Mouse (Mus musculus) embryonic stem cell, embryonic (primary cell): ENCODE results near the gene Rpl27a.

ENCODE experiments used
- CTCF ChIA-PET, 4 experiments: fragments of 300-600 bp in 2 of 4; fragments of 350-600 bp in 2 of 4; sonication (Branson Sonifier 250); formaldehyde crosslinking; loops; one replicate each; lab custom pipeline; 2022; ENCODE audit warnings: inconsistent platforms in 2 of 4; lab: Charles Lee
- POLR2A ChIA-PET, 4 experiments: fragments of 300-600 bp in 2 of 4; fragments of 350-600 bp in 2 of 4; sonication (Branson Sonifier 250); formaldehyde crosslinking; loops; one replicate each; lab custom pipeline; 2022; ENCODE audit warnings: antibody characterized with exemption in 4 of 4, inconsistent platforms in 1 of 4; lab: Charles Lee

Rpl27a gene

DNA sequence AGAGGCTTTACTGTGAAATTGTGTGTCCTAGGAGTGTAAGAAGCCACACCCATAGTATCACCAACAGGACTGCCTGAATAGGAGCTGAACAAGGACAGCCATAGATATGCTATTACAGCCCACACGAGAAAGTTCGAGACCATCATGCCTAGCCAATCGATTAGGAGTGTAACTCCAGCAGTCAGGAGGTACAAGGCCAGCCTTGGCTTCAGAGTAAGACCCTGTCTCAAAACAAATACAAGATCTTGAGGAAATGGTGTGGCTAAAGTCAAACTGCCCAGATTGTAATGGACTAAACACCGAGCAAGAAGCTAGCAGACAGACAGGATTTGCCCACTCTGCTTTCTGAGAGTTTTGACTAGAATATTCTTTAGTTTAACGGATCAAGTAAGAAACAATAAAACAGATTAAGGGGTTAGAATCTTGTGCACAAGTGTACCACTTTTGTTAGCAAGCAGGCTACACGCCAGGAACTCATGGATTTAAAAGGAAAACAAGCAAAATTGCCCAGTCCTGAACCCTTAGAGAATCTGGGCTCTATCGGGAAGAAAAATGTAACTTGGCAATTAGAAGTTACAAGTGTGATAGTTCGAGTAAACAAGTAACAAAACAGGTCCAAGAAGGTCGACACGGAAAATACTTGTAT is 788 bp upstream of the Rpl27a start:
- ChIA-PET CTCF (interaction anchor here in 2 of 4 experiments (0.6 to 1.2 kb wide), 5 partner anchors 10 to 25 kb away, joined by 3 to 5 read pairs (median 4); partner anchors contain the start of gene Trim66 (in 2 of the 2)), POLR2A (interaction anchor here (0.6 to 23.6 kb wide), 192 partner anchors 9 to 1326 kb away, joined by 3 to 400 read pairs (median 6); partner anchors contain the start of genes Trim66 (in 4 of the 4), Akip1 (in 3 of the 4), St5 (in 3 of the 4) and Lmo1 (in 2 of the 4))

GRCm38 (mm10) chr7:109519936-109520335 is 989 bp downstream of the Rpl27a start:
- CTCF ChIA-PET: no interaction called here

GRCm38 (mm10) chr7:109522084-109522483 is 3.1 kb downstream of the Rpl27a start:
- ChIA-PET CTCF (interaction anchor here in 1 of 4 experiments (0.7 kb wide), 1 partner anchor 383 kb away, joined by 3 read pairs; no protein-coding TSS in a partner anchor), POLR2A (interaction anchor here (0.5 to 23.6 kb wide), 40 partner anchors 10 to 545 kb away, joined by 3 to 400 read pairs (median 4); partner anchors contain the start of genes Akip1 (in 2 of the 4), St5 (in 2 of the 4), Trim66 (in 2 of the 4) and Tmem9b (in 1 of the 4))

More at GRCm38 (mm10) chr7:109519936-109520335, 989 bp downstream of the Rpl27a start:
- POLR2A ChIA-PET: interaction anchor here in 3 of 4 experiments (0.6 to 23.6 kb wide), 54 partner anchors 10 to 1967 kb away, joined by 3 to 400 read pairs (median 9); partner anchors contain the start of genes Akip1 (in 2 of the 3), St5 (in 2 of the 3) and Trim66 (in 2 of the 3)

DNA sequence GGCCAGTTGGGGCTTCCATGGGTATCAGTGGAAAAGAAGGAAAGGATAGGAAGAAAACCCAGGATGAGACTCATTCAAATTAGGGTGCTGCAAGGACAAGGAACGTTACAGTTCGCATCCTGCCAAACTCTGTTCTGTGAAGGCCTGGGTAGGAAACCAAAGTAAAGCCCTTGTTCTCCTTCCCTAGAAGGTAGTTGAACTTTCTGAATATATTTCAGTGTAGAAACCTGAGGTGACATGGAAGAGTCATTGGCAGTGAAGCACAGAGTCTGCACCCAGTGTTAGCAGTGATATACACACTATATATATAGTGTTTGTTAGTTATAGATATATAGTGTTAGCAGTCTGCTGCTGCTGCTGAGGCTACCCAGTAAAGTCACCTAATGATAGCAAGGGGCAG is 4.4 kb downstream of the Rpl27a start:
- CTCF ChIA-PET: interaction anchor here in 1 of 4 experiments (0.7 kb wide), 1 partner anchor 157 kb away, joined by 4 read pairs; no protein-coding TSS in a partner anchor
- POLR2A ChIA-PET: interaction anchor here (0.7 to 23.6 kb wide), 57 partner anchors 9 to 599 kb away, joined by 3 to 400 read pairs (median 5); partner anchors contain the start of genes Akip1 (in 3 of the 4), St5 (in 3 of the 4), Trim66 (in 3 of the 4) and BC051019 (in 1 of the 4)

DNA sequence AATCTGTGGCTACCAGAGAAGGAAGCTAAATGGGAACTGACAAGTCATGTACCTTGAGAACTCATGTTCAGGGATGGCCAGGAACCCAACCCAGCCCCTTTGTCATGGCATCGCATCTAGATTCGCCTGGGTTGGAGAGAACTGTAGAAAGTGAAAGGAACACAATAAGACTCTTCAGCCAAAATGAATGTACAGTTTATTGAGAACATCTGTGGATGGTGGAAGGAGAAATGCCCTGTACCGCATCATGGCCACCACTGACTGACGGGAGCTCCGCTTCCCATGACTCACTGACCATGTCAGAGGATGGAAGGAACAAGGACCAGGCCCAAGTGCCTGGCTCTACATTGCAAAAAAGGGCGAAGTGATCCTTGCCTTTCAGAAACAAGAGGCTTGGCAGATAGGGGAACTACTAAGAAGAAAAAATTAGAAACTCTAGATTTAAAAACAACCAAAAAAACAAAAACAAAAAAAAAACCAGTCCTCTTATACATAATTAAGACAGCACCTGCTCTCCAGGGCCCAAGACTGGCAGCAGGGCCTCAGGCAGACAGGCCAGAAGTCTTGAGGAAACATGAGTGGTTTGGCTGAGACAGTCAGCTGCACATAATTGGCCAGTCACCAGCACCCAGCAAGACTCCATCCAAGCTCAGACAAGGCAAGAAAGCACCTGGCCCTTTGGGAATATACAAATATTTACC is 4.9 kb downstream of the Rpl27a start:
- POLR2A ChIA-PET: interaction anchor here (0.6 to 29.8 kb wide), 72 partner anchors 2 to 599 kb away, joined by 3 to 400 read pairs (median 4); partner anchors contain the start of genes Akip1 (in 3 of the 4), St5 (in 3 of the 4), Trim66 (in 3 of the 4) and BC051019 (in 1 of the 4)
- CTCF ChIA-PET: interaction anchor here in 1 of 4 experiments (0.7 kb wide), 1 partner anchor 157 kb away, joined by 4 read pairs; no protein-coding TSS in a partner anchor

- CTCF ChIA-PET: no interaction called here
- POLR2A ChIA-PET: interaction anchor here (0.6 to 29.8 kb wide), 65 partner anchors 2 to 598 kb away, joined by 3 to 400 read pairs (median 5); partner anchors contain the start of genes Akip1 (in 3 of the 4), St5 (in 3 of the 4), Trim66 (in 3 of the 4) and BC051019 (in 1 of the 4)
These were observed 5.4 kb downstream of the Rpl27a start for GRCm38 (mm10) chr7:109524442-109524744.

DNA sequence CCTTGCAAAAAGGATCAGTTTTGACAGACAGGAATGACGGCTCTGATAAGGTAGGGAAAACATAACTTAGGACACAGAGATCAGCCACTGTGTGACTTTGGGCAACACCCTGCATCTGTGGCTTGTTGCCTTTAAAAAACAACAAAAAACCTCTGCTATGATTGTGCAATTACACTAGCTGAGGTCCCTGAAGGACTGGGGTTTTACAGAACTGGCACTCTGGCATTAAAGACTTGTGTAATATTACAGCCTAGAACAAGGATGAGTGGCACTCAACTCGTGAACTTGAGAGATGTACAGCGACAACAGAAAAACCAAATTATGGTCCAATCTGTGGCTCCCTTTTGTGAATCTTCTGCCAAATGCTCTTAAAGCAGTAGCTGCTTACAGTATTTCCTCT is 5.8 kb downstream of the Rpl27a start:
- POLR2A ChIA-PET: interaction anchor here (0.5 to 29.8 kb wide), 64 partner anchors 1 to 1852 kb away, joined by 3 to 400 read pairs (median 5); partner anchors contain the start of genes Trim66 (in 4 of the 4), Akip1 (in 3 of the 4), St5 (in 3 of the 4) and BC051019 (in 1 of the 4)
- CTCF ChIA-PET: no interaction called here

- POLR2A ChIA-PET: interaction anchor here (0.5 to 29.8 kb wide), 63 partner anchors 0 to 367 kb away, joined by 3 to 400 read pairs (median 5); partner anchors contain the start of genes Akip1 (in 3 of the 4), Rpl27a (in 3 of the 4), St5 (in 3 of the 4) and Trim66 (in 2 of the 4)
- CTCF ChIA-PET: interaction anchor here in 2 of 4 experiments (0.5 to 1.5 kb wide), 4 partner anchors 93 to 387 kb away, joined by 3 to 6 read pairs (median 3); no protein-coding TSS in a partner anchor
These were observed 7.1 kb downstream of the Rpl27a start for GRCm38 (mm10) chr7:109525740-109526663.

GRCm38 (mm10) chr7:109527536-109527935 is 8.6 kb downstream of the Rpl27a start:
- CTCF ChIA-PET: interaction anchor here (0.6 to 1.4 kb wide), 9 partner anchors 9 to 1708 kb away, joined by 3 to 11 read pairs (median 3); partner anchors contain the start of genes Rpl27a (in 1 of the 4) and Tmem41b (in 1 of the 4)
- POLR2A ChIA-PET: interaction anchor here in 3 of 4 experiments (0.6 to 29.8 kb wide), 30 partner anchors 2 to 534 kb away, joined by 3 to 400 read pairs (median 6); partner anchors contain the start of genes Rpl27a (in 3 of the 3), Akip1 (in 2 of the 3), St5 (in 2 of the 3) and Stk33 (in 1 of the 3)

- CTCF ChIA-PET: interaction anchor here in 3 of 4 experiments (0.6 to 1.4 kb wide), 9 partner anchors 9 to 363 kb away, joined by 3 to 4 read pairs (median 3); partner anchors contain the start of gene Rpl27a (in 1 of the 3)
These were observed 9.4 kb downstream of the Rpl27a start for GRCm38 (mm10) chr7:109528356-109528755.

GRCm38 (mm10) chr7:109529741-109530140 is 10.8 kb downstream of the Rpl27a start:
- CTCF ChIA-PET: no interaction called here
- POLR2A ChIA-PET: interaction anchor here (0.7 to 29.8 kb wide), 16 partner anchors 4 to 184 kb away, joined by 3 to 400 read pairs (median 4); partner anchors contain the start of genes Rpl27a (in 3 of the 4), Akip1 (in 1 of the 4) and St5 (in 1 of the 4)

More at GRCm38 (mm10) chr7:109528356-109528755, 9.4 kb downstream of the Rpl27a start:
- POLR2A ChIA-PET: interaction anchor here in 3 of 4 experiments (0.5 to 29.8 kb wide), 26 partner anchors 2 to 533 kb away, joined by 3 to 400 read pairs (median 6); partner anchors contain the start of genes Rpl27a (in 3 of the 3), Akip1 (in 1 of the 3), St5 (in 1 of the 3) and Trim66 (in 1 of the 3)

DNA sequence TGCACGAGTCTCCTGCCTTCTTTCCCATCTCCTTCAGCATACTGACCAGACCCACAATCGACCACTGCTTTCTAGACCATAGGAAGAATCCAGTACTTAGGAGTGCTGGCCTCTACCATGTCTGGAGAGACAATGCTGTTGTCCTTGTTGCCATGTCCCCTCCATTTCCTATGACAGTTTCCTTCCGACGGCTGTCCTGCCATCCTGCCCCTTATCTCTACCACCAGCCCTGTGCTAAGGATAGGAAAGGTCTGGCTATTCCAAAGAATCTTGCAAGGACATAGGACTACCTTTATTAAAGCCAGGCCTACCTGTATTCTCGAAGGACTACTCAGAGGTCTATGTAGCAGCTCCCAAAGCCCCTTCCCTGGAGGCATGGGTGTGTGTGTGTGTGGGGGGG is 12.6 kb downstream of the Rpl27a start:
- CTCF ChIA-PET: no interaction called here
- POLR2A ChIA-PET: interaction anchor here (1.1 to 29.8 kb wide), 9 partner anchors 6 to 130 kb away, joined by 3 to 400 read pairs (median 7); partner anchors contain the start of gene Rpl27a (in 4 of the 4)

GRCm38 (mm10) chr7:109532691-109533090 is 13.7 kb downstream of the Rpl27a start:
- POLR2A ChIA-PET: interaction anchor here in 2 of 4 experiments (0.5 to 29.8 kb wide), 10 partner anchors 6 to 129 kb away, joined by 3 to 400 read pairs (median 4); partner anchors contain the start of gene Rpl27a (in 2 of the 2)

GRCm38 (mm10) chr7:109533129-109533528 is 14.2 kb downstream of the Rpl27a start:
- CTCF ChIA-PET: interaction anchor here in 2 of 4 experiments (0.7 to 1.5 kb wide), 2 partner anchors 85 to 403 kb away, joined by 3 to 5 read pairs; no protein-coding TSS in a partner anchor
- POLR2A ChIA-PET: interaction anchor here in 2 of 4 experiments (0.8 to 29.8 kb wide), 7 partner anchors 6 to 40 kb away, joined by 3 to 400 read pairs (median 7); partner anchors contain the start of gene Rpl27a (in 2 of the 2)

More at GRCm38 (mm10) chr7:109532691-109533090, 13.7 kb downstream of the Rpl27a start:
- CTCF ChIA-PET: interaction anchor here in 1 of 4 experiments (1.5 kb wide), 1 partner anchor 86 kb away, joined by 5 read pairs; no protein-coding TSS in a partner anchor

DNA sequence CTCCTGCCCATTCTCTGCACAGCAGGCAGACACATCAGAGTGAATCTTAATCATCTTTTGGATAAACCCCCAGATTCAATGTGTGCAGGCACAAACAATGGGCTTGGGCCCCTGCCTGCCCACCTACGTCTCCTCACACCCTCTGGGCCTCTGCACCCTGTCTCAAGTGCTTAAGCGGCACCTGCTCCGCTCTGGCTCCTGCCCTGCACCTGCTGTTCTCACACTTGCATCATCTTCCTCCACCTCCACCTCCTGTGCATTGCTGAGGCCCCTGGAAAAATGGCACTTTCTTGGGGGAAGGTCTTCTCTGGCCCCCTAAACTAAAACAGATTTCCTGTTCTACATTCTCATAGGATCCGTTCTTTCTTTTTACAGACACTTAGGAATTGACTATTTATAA is 14.9 kb downstream of the Rpl27a start:
- ChIA-PET CTCF (interaction anchor here in 1 of 4 experiments (0.7 kb wide), 1 partner anchor 404 kb away, joined by 3 read pairs; no protein-coding TSS in a partner anchor), POLR2A (interaction anchor here in 2 of 4 experiments (2.8 to 29.8 kb wide), 3 partner anchors 5 to 15 kb away, joined by 17 to 400 read pairs (median 400); partner anchors contain the start of gene Rpl27a (in 2 of the 2))
